8 mouse cellular contexts compared by ENCODE assay signal in the genomic region with DNA sequence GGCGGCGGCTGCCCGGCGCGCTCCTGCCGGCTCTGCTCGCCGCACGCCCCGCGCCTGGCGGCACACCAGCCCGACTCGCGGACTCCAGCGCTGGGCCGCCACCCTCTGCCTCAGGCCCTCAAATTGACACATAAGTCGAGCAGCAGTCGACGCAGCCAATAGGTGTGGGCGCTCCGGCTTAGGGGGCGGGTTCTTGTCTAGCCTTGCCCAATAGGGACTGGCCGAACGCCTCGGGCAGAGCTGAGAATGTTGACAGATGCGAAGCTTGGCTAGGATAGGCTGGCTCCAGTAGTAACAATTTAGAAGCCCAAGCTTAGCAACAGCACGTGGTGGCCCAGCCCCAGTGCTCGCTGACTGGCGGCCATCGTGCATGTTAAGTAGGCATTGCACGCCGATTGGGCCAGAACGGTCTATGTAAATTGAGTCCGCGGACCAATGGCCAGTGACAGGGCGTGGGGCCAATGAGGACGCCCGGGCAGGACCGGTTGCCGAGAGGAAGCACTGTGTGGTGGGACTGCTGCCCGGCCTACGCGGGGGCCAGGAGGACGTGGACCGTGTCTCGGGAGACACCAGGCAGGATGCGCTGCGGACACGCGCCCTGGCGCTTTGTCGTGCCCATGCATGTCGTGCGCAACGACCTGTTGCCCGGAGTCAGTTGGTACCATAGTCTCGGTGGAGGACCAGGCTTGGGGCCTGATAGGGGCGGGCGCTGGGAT. TPM values are rescaled to one million over a fixed set of nuclear protein-coding genes. Genes with fewer than 3 reads are reported as not detected.
DNase-seq lines count a peak whose midpoint lies in the region; ATAC-seq and TF ChIP-seq lines count a peak whose summit lies in the region.

A gene (minus strand): TSS at position 120 of the 716 bp plus-strand sequence.

- peaks cover 8% of the 10 kb centered on the region for H3K36me3 ChIP-seq in G1E (replicated peaks)
- no peaks in the 10 kb centered on the region for H3K36me3 ChIP-seq in forebrain, embryonic 16.5 days (ENCODE audit: control insufficient read depth, insufficient read depth)
- 0 out of 2 replicates have a peak, but pooled peaks cover 19% of the 10 kb centered on the region for H3K36me3 ChIP-seq in lung, embryonic 14.5 days (ENCODE audit: insufficient read depth)
- H3K36me3 ChIP-seq in thymus, adult 2 months (ENCODE audit: control insufficient read depth, insufficient read depth, low read length) = peaks cover 3% of the 10 kb centered on the region

- peaks cover 39% of the 10 kb centered on the region for H3K4me1 ChIP-seq in G1E (ENCODE audit: insufficient read depth, low read depth, low read length)
- peaks cover 34% of the 10 kb centered on the region for H3K4me1 ChIP-seq in forebrain, embryonic 16.5 days (replicated peaks; ENCODE audit: control insufficient read depth, insufficient read depth, low read length)
- peaks cover 12% of the 10 kb centered on the region; the same call in 1 of the 2 replicates for H3K4me1 ChIP-seq in lung, embryonic 14.5 days (ENCODE audit: insufficient read depth)
- H3K4me1 ChIP-seq in olfactory bulb, adult 2 months (ENCODE audit: control insufficient read depth, insufficient read depth, low read length) = peaks cover 47% of the 10 kb centered on the region
- H3K4me1 ChIP-seq in thymus, adult 2 months (replicated peaks; ENCODE audit: control insufficient read depth, insufficient read depth, low read length) = peaks cover 52% of the 10 kb centered on the region

- peak; percentile 99 for DNase-seq in G1E (ENCODE audit: low spot score)
- DNase-seq in cerebellum, adult 18-20 months = peak; percentile 99 to 100
- DNase-seq in heart, postnatal 36 days = peak; percentile 98
- DNase-seq in layer of hippocampus, adult 2 months (ENCODE audit: low spot score in 2 of 2) = peak; percentile 98 to 100
- peak; percentile 99 for DNase-seq in lung, embryonic 14.5 days
- DNase-seq in thymus, adult 2 months = peak; percentile 99

- TF ChIP-seq POLR2A in olfactory bulb, adult 2 months (IDR thresholded peaks at IDR 0.05; ENCODE audit: insufficient read depth, low read depth, low read length) = peak; percentile 77
- peak; percentile 98 for TF ChIP-seq POLR2A in thymus, adult 2 months (IDR thresholded peaks at IDR 0.05; ENCODE audit: control insufficient read depth, extremely low read depth, insufficient read depth, low read length, poor library complexity)

- peaks cover 25% of the 10 kb centered on the region for H3K27me3 ChIP-seq in G1E (ENCODE audit: insufficient read depth, low read length)
- 0 out of 2 replicates have a peak, but pooled peaks cover 2% of the 10 kb centered on the region for H3K27me3 ChIP-seq in forebrain, embryonic 16.5 days (replicated peaks; ENCODE audit: control insufficient read depth, insufficient read depth, low read length)
- no peaks in the 10 kb centered on the region for H3K27me3 ChIP-seq in lung, embryonic 14.5 days (ENCODE audit: insufficient read depth, low read length)
- H3K27me3 ChIP-seq in thymus, adult 2 months (ENCODE audit: control insufficient read depth, insufficient read depth, low read length) = no peaks in the 10 kb centered on the region

- peak within 1 kb of the TSS; percentile 87 for H3K27ac ChIP-seq in forebrain, embryonic 16.5 days (ENCODE audit: low read length)
- peak within 1 kb of the TSS; percentile 97 for H3K27ac ChIP-seq in layer of hippocampus, adult 2 months
- peak within 1 kb of the TSS; percentile 95 for H3K27ac ChIP-seq in lung, embryonic 14.5 days (ENCODE audit: low read depth)
- peak within 1 kb of the TSS; percentile 90 for H3K27ac ChIP-seq in olfactory bulb, adult 2 months (ENCODE audit: insufficient read depth, low read depth, low read length)
- peak within 1 kb of the TSS; percentile 75 for H3K27ac ChIP-seq in thymus, adult 2 months (ENCODE audit: control insufficient read depth, insufficient read depth, low read length)

- under 1% methylated on average over 60 of the region's 60 CpGs for WGBS in forebrain, embryonic 16.5 days
- under 1% methylated on average over 60 of the region's 60 CpGs for WGBS in lung, embryonic 14.5 days
- WGBS in olfactory bulb, adult 2 months = under 1% methylated on average over 60 of the region's 60 CpGs
- under 1% methylated on average over 60 of the region's 60 CpGs for WGBS in thymus, adult 2 months

- intact Hi-C loops in heart, postnatal 36 days (cut with DNase I) = loop anchor here (10.0 kb wide), 4 partner anchors 253 to 533 kb away; a partner anchor contains a TSS

- peak; percentile 95 for ATAC-seq in G1E (ENCODE audit: extremely low read depth, insufficient number of reproducible peaks, low FRiP score, poor library complexity, severe bottlenecking)
- ATAC-seq in forebrain, embryonic 16.5 days = peak; percentile 99
- ATAC-seq in lung, embryonic 14.5 days (ENCODE audit: insufficient read depth) = peak; percentile 98

- H3K4me3 ChIP-seq in G1E (ENCODE audit: low read depth, low read length) = peak within 1 kb of the TSS; percentile 83
- peak within 1 kb of the TSS; percentile 89 for H3K4me3 ChIP-seq in forebrain, embryonic 16.5 days (replicated peaks; ENCODE audit: low read length)
- H3K4me3 ChIP-seq in layer of hippocampus, adult 2 months = peak within 1 kb of the TSS; percentile 87
- peak within 1 kb of the TSS; percentile 93 for H3K4me3 ChIP-seq in lung, embryonic 14.5 days (ENCODE audit: low read depth, low read length)
- H3K4me3 ChIP-seq in olfactory bulb, adult 2 months (ENCODE audit: insufficient read depth, low read depth, low read length) = peak within 1 kb of the TSS; percentile 85
- H3K4me3 ChIP-seq in thymus, adult 2 months (ENCODE audit: control insufficient read depth, insufficient read depth, low read length) = peak within 1 kb of the TSS; percentile 75

- H3K9ac ChIP-seq in forebrain, embryonic 16.5 days (replicated peaks; ENCODE audit: low read depth, low read length) = peak within 1 kb of the TSS; percentile 87
- peak within 1 kb of the TSS; percentile 77 for H3K9ac ChIP-seq in lung, embryonic 14.5 days

- no peaks in the 10 kb centered on the region for H3K9me3 ChIP-seq in G1E (replicated peaks)
- no peaks in the 10 kb centered on the region for H3K9me3 ChIP-seq in forebrain, embryonic 16.5 days (ENCODE audit: control insufficient read depth, low read length)
- no peaks in the 10 kb centered on the region for H3K9me3 ChIP-seq in lung, embryonic 14.5 days (ENCODE audit: low read depth, low read length)

- peak within 1 kb of the TSS; percentile 92 for H3K4me2 ChIP-seq in forebrain, embryonic 16.5 days (ENCODE audit: low read length)
- H3K4me2 ChIP-seq in lung, embryonic 14.5 days = peak within 1 kb of the TSS; percentile 77

- TF ChIP-seq CTCF in G1E (IDR thresholded peaks at IDR 0.05; ENCODE audit: low read depth, low read length) = no peak
- TF ChIP-seq CTCF in layer of hippocampus, adult 2 months (conservative IDR thresholded peaks at IDR 0.05) = no peak
- no peak for TF ChIP-seq CTCF in lung, embryonic 14.5 days (IDR thresholded peaks at IDR 0.05; ENCODE audit: low read depth)
- 0 out of 2 replicates have a peak, but pooled peaks have one; percentile 15 for TF ChIP-seq CTCF in olfactory bulb, adult 2 months (IDR thresholded peaks at IDR 0.05; ENCODE audit: insufficient read depth, low read depth, low read length)
- no peak for TF ChIP-seq CTCF in thymus, adult 2 months (IDR thresholded peaks at IDR 0.05; ENCODE audit: borderline replicate concordance, control insufficient read depth, extremely low read depth, insufficient read depth, low read length, poor library complexity)

RNA-seq across cellular contexts. Expression of the gene that starts here (rescaled TPM):
- total RNA-seq in G1E (2014; fragmentation: Nextera tagmentation) = 9.8 and 12.8 TPM in 2 replicates
- 28.4 and 38.6 TPM in 2 replicates for total RNA-seq in G1E (2017)
- 15.0 and 17.9 TPM in 2 replicates for polyA plus RNA-seq in G1E (2012)
- polyA plus RNA-seq in forebrain, embryonic 16.5 days (2015; fragmentation: Nextera tagmentation; extraction: Ambion mirVana) = 37.1 and 47.2 TPM in 2 replicates
- 10 to 100 TPM; 73.8 to 84.6 TPM for total RNA-seq in heart, postnatal 36 days (2021)
- total RNA-seq in layer of hippocampus, adult 2 months (2021) = 10 to 100 TPM; 84.9 to 94.7 TPM
- polyA plus RNA-seq in lung, embryonic 14.5 days (2014; fragmentation: Nextera tagmentation; extraction: Ambion mirVana) = 47.6 and 50.8 TPM in 2 replicates
- 230 TPM in 1 of 2 replicates, not detected in the other for polyA plus RNA-seq in olfactory bulb, adult 2 months (2012; ENCODE audit: insufficient read depth, insufficient read length, low replicate concordance, missing spikeins)
- polyA plus RNA-seq in thymus, adult 2 months (2012; rRNA removed) = 515 and 525 TPM in 2 replicates

Comparison
In these comparisons a context has a peak if more than half of its experiments do, and no peak if none do; other contexts are left out.
1. Peak in every context shown above with its lines: DNase-seq, ATAC-seq, H3K4me3 ChIP-seq and H3K27ac ChIP-seq.